Mouse (Mus musculus) inflammation-experienced regulatory T-cells, adult 6 months (primary cell): ENCODE results near the gene Ntn1. TPM values are rescaled to one million over a fixed set of nuclear protein-coding genes. Genes with fewer than 3 reads are reported as not detected.

Experiments used
- ATAC-seq: one replicate; pipeline ENCODE4 v1.8.0; 2017
- polyA plus RNA-seq, 3 experiments: library from polyadenylated mRNA; unstranded; fragments of 100-300 nt; shearing (Covaris generic); gene quantifications; one replicate each; pipeline ENCODE4 v1.2.1; 2017

The Ntn1 gene
- under 1 TPM; 0.13 to 0.31 (median 0.18) TPM for polyA plus RNA-seq

- ATAC-seq: no peak
Measured at GRCm38 (mm10) chr11:68400727-68401219, at the start of gene Ntn1. TSS of gene Ntn1 (minus strand) at chr11:68400823.

GRCm38 (mm10) chr11:68448356-68448755, 47.7 kb upstream of the Ntn1 start:
- no peak for ATAC-seq

GRCm38 (mm10) chr11:68447242-68447641, 46.6 kb upstream of the Ntn1 start:
- no peak for ATAC-seq

- no peak for ATAC-seq
Measured at GRCm38 (mm10) chr11:68446547-68446946, 45.9 kb upstream of the Ntn1 start.

GRCm38 (mm10) chr11:68445901-68446300, 45.3 kb upstream of the Ntn1 start:
- ATAC-seq: no peak

- no peak for ATAC-seq
Measured at GRCm38 (mm10) chr11:68442983-68443638, 42.5 kb upstream of the Ntn1 start.

- ATAC-seq: no peak
Measured at GRCm38 (mm10) chr11:68442346-68442745, 41.7 kb upstream of the Ntn1 start.

GRCm38 (mm10) chr11:68440965-68441364, 40.3 kb upstream of the Ntn1 start:
- no peak for ATAC-seq

GRCm38 (mm10) chr11:68440100-68440499, 39.5 kb upstream of the Ntn1 start:
- no peak for ATAC-seq

- no peak for ATAC-seq
Measured at GRCm38 (mm10) chr11:68436376-68436775, 35.8 kb upstream of the Ntn1 start.

GRCm38 (mm10) chr11:68435601-68436000, 35.0 kb upstream of the Ntn1 start:
- no peak for ATAC-seq

- ATAC-seq: no peak
Measured at GRCm38 (mm10) chr11:68434697-68435096, 34.1 kb upstream of the Ntn1 start.

- ATAC-seq: no peak
Measured at GRCm38 (mm10) chr11:68433534-68433933, 32.9 kb upstream of the Ntn1 start.

GRCm38 (mm10) chr11:68432361-68433021, 31.9 kb upstream of the Ntn1 start:
- ATAC-seq: peak; percentile 65

GRCm38 (mm10) chr11:68431699-68432360, 31.2 kb upstream of the Ntn1 start, which contains the start of gene Pik3r5:
TSS of gene Pik3r5 (plus strand) at chr11:68432121.
- peak; percentile 72 for ATAC-seq

GRCm38 (mm10) chr11:68430662-68431061, 30.0 kb upstream of the Ntn1 start:
- no peak for ATAC-seq

- ATAC-seq: no peak
Measured at GRCm38 (mm10) chr11:68427083-68427570, 26.5 kb upstream of the Ntn1 start.

- ATAC-seq: no peak
Measured at GRCm38 (mm10) chr11:68425492-68426315, 25.1 kb upstream of the Ntn1 start.

- ATAC-seq: peak; percentile 99
Measured at GRCm38 (mm10) chr11:68417831-68418230, 17.2 kb upstream of the Ntn1 start.

- no peak for ATAC-seq
Measured at GRCm38 (mm10) chr11:68417001-68417400, 16.4 kb upstream of the Ntn1 start.

GRCm38 (mm10) chr11:68408127-68408526, 7.5 kb upstream of the Ntn1 start:
- ATAC-seq: peak; percentile 60

GRCm38 (mm10) chr11:68407266-68407926, 6.8 kb upstream of the Ntn1 start:
- peak; percentile 35 for ATAC-seq
